Mouse (Mus musculus) embryonic fibroblast, embryonic 13.5 days (primary cell): Measurements from ENCODE around the gene Gna14. TPM values are rescaled to one million over a fixed set of nuclear protein-coding genes. Genes with fewer than 3 reads are reported as not detected.

Experiments used
- H3K27ac ChIP-seq: 2 replicates; pipeline ENCODE4 v1.5.1; 2012; ENCODE audit warnings: low read length, control low read depth, inconsistent platforms; ENCODE audit not compliant: insufficient read depth
- H3K4me1 ChIP-seq: 2 replicates; pipeline ENCODE4 v1.6.1; 2011; ENCODE audit warnings: low read length; ENCODE audit not compliant: control insufficient read depth, insufficient read depth
- H3K4me3 ChIP-seq: 2 replicates; pipeline ENCODE4 v1.5.1; 2011; ENCODE audit warnings: mild to moderate bottlenecking, control low read depth, low read length; ENCODE audit not compliant: insufficient read depth
- CTCF ChIP-seq: IDR thresholded peaks from 2 replicates; pipeline ENCODE4 v1.5.1; 2011; ENCODE audit warnings: mild to moderate bottlenecking, control low read depth, low read length, moderate library complexity, borderline replicate concordance; ENCODE audit not compliant: insufficient read depth
- POLR2A ChIP-seq: IDR thresholded peaks from 2 replicates; pipeline ENCODE4 v1.6.1; 2011; ENCODE audit warnings: low read depth, mild to moderate bottlenecking, control low read depth, low read length, moderate library complexity
- polyA plus RNA-seq: library from polyadenylated mRNA; stranded (reverse); fragments of >200 nt; gene quantifications from 2 replicates; pipeline ENCODE4 v1.2.4, GENCODE M21; 2011; ENCODE audit warnings: low read depth; ENCODE audit not compliant: missing spikeins, insufficient read length

Gna14 gene
- polyA plus RNA-seq, 1 experiment, result 1.4 TPM

DNA sequence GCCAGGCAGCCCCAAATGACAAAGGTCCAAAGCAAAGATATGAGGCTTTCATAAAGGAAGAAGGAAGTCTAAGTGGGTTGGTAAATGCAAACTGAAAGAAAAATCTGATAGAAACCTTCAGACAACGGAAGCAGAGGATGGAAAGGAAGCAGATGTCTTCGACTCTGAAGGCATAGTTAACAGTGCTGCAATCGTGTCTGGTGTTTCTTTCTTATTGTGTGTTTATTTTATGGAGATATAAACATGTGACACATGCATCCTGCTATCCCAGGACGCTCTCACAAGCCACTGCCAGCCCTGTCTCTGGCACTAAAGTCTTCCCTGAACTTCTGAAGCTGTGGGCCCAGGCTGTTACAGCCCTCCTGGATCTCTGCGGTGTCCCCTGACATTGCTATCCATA is 13.2 kb downstream of the Gna14 start:
- no peak overlapping the region for H3K27ac ChIP-seq
- H3K4me1 ChIP-seq, result peaks cover 3% of the 10 kb centered on the region; the same call in 1 of the 2 replicates
- H3K4me3 ChIP-seq, result no peak overlapping the region
- TF ChIP-seq CTCF (no peak), POLR2A (no peak)

DNA sequence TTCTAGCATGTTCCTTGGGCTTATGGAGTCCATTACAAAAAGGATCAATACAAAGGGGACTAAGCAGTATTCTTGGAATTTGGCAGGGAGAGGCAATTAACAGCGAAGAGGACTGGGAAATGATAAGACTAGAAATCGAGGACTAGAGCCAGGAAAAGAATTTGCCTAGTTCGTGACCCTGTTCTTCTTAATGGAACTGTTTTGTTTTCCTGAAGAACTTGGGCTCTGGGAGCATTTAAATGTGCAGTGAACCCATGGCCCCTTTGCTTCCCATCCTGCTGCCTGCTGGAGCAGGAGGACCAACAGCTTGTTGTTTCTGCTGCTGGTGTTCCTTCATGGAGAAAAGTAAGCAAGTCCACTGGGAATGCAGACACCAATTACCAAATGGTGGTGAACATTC is 15.3 kb downstream of the Gna14 start:
- H3K27ac ChIP-seq, result no peak overlapping the region
- peaks cover 3% of the 10 kb centered on the region; the same call in 1 of the 2 replicates for H3K4me1 ChIP-seq
- no peak for TF ChIP-seq CTCF
- no peak for TF ChIP-seq POLR2A

DNA sequence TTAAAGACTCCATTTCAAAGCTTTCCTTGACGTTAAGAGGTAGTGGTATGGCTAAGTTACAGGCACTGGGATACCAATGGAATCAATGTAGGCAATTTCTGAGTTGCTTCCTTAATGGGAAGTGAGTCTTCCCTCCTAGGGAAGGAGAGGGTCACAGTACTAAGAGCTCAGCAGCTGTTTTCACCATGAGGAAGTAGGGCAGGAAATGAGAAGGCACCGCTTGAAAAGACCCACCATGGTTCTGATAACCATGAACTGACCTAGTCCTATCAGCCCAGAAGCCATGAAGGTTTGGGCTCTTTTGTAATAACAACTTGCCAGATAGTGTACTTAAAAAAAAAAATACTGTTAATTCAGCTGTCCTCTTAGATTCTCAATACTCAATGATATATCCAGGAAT is 20.6 kb downstream of the Gna14 start:
- TF ChIP-seq POLR2A (no peak), CTCF (no peak)
- Histone ChIP-seq H3K4me1 (0 out of 2 replicates have a peak, but pooled peaks cover under 1% of the 10 kb centered on the region), H3K4me3 (no peak overlapping the region), H3K27ac (no peak overlapping the region)

More for the DNA sequence above, 15.3 kb downstream of the Gna14 start:
- H3K4me3 ChIP-seq, result no peak overlapping the region

DNA sequence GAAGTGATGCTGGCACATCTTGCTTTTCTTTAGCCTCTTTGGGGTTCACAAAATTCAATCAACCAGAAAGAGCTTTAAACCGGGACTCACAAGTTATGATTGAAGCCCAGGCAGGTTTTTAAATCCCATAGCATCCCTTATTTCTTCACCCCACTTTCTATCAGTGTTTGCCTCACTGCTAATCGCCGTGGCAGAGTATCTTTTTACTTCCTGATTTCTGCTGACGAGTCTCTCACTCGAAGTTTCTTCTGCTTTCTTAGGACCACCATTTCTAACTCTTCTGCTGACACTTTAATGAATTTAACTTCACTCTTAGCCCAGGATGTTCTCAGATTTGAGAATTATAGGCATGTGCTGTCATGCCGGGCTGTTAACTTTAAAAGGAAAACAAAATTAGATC is 21.6 kb downstream of the Gna14 start:
- no peaks in the 10 kb centered on the region for H3K4me1 ChIP-seq
- no peak overlapping the region for H3K4me3 ChIP-seq
- H3K27ac ChIP-seq, result no peak overlapping the region
- no peak for TF ChIP-seq CTCF
- no peak for TF ChIP-seq POLR2A

DNA sequence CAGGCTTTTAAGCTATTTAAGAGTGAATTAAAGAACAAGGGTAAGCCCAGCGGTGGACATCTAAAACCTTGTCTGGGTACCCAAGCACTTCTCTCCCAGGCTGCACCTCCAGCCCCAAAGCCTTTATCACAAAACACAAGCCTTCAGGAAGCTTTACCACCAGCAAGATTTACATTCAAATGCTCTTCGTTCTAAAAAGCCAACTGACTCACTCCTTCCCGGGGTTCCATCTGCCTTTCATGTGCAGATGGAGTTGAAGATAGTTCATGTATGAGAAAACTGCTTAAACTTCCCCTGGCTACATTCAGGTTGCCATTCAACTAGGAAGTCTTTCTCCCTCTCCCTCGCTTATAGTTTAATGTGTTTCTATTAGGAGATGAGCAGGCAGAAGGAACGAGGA is 23.8 kb downstream of the Gna14 start:
- TF ChIP-seq CTCF, result no peak
- TF ChIP-seq POLR2A, result no peak
- Histone ChIP-seq H3K4me1 (no peaks in the 10 kb centered on the region), H3K27ac (no peak overlapping the region), H3K4me3 (no peak overlapping the region)

DNA sequence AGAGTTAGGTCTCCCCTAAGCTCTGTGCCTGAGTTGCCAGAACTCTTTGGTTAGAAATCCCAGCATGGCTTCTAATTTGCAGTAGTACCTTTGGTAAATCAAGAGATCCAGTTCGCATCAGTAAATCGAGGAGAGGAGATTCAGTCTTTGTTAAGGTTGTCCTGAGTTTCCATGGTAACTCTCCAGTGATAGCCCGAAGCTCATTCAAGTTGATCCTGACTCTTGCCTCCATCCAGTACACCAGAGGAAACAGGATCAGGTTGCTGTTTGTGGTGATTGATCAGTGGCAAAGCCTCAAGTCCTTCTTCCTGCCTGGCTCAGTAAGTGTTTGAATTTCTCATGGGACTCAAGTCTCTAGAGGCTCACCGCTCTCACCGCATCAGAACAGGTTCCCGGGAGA is 24.7 kb downstream of the Gna14 start:
- H3K4me3 ChIP-seq, result no peak overlapping the region
- TF ChIP-seq CTCF, result no peak
- no peak for TF ChIP-seq POLR2A
- H3K4me1 ChIP-seq, result no peaks in the 10 kb centered on the region
- H3K27ac ChIP-seq, result no peak overlapping the region

DNA sequence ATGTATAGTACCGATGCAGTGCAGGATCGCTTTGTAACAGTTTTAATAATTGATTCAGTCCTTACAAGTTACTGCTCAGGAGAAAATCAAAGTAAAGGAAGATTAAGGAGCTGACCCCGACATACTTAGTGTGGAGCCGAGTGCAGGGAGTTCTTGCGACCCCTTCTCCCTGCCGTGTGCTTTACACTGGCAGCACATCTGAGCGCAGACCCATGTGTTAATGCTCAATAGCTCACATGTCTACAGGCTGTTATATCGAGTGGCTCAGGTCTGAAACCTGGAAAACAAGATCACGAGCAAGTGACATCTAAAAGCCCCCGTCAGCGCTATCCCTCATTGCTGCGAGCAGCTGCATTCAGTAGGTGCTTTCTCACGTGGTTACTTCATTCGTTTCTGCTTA is 25.3 kb downstream of the Gna14 start:
- no peak overlapping the region for H3K4me3 ChIP-seq
- TF ChIP-seq CTCF (no peak), POLR2A (no peak)

DNA sequence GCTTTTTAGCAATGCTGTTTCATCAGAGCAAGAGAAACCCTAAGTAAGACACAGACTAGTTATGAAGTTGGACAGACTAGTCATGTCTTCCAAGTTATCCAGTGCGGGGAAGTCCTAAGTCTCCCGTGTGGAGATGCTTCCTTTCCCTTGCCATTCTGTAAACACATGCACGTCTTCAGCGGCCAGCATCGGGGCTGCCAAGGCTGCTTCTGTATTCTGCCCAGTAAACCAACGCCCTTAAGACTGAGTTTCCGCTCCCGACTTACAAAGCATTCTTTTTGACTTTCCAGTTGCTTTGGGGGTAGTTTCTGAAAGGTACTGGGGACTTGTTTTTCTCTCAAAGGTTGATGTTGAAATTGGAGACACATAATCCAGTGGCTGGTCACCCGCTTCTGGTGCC is 26.9 kb downstream of the Gna14 start:
- no peak overlapping the region for H3K4me3 ChIP-seq
- H3K4me1 ChIP-seq, result no peaks in the 10 kb centered on the region
- TF ChIP-seq POLR2A (no peak), CTCF (no peak)
- H3K27ac ChIP-seq, result no peak overlapping the region

More for the DNA sequence above, 25.3 kb downstream of the Gna14 start:
- Histone ChIP-seq H3K4me1 (no peaks in the 10 kb centered on the region), H3K27ac (no peak overlapping the region)

DNA sequence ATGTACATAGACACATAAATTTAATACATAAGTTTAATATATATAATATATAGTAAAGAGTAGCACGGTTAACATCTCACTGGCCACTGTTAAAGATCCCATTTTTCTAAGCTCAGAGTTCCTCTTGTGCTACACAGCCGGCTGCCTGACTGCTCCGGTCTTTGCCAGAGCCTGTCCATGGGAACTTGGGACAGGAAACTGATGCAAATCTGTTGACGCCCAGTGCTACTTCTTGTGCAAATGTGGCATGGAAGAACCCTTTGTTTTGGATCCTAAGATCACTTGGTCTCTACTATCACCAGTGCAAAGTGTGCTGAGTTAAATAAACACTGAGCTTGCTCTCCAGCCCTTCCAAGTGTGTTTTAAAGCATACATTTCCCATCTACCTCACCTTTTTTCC is 29.2 kb downstream of the Gna14 start:
- Histone ChIP-seq H3K4me1 (no peaks in the 10 kb centered on the region), H3K27ac (no peak overlapping the region), H3K4me3 (no peak overlapping the region)
- TF ChIP-seq POLR2A (no peak), CTCF (no peak)

DNA sequence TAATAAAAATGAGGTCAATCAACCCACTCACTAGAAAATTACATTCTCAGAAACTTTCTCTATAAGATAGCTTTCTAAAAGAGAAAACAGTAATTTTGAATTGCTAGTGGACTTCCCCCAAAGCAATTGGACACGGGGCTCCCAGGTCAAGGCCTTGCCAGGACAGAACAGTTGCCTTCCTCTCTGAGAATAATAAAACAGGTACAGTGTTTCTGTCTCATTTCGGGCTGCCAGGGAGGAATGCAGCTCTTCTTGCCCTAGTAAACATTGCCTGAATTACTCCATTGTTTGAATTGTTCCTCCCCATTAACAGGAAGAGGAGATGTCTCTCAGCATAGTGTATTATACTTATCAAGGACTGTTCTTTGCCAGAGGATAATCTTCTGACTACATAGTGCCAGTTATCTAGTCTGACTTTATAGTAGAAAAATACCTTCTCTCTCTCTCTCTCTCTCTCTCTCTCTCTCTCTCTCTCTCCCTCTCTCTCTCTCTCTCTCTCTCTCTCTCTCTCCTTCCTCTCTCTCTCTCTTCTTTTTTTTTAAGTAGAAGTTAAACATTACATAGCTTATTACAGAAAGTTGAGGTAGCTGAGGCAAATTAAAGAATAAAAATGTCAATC is 33.3 kb downstream of the Gna14 start:
- Histone ChIP-seq H3K4me3 (no peak overlapping the region), H3K27ac (no peak overlapping the region), H3K4me1 (no peaks in the 10 kb centered on the region)
- TF ChIP-seq CTCF (no peak), POLR2A (no peak)
